Mouse (Mus musculus): ENCODE data around the gene Lrp5. TPM values are rescaled to one million over a fixed set of nuclear protein-coding genes. Genes with fewer than 3 reads are reported as not detected.
"Not testable (repeated sequence)": the region's sequence is repeated elsewhere in the genome, so short reads cannot be mapped to it uniquely, and the experiment has no call there.

Lrp5 gene
- polyA plus RNA-seq, 1 experiment from 2014 or later: 1.4 TPM

DNA sequence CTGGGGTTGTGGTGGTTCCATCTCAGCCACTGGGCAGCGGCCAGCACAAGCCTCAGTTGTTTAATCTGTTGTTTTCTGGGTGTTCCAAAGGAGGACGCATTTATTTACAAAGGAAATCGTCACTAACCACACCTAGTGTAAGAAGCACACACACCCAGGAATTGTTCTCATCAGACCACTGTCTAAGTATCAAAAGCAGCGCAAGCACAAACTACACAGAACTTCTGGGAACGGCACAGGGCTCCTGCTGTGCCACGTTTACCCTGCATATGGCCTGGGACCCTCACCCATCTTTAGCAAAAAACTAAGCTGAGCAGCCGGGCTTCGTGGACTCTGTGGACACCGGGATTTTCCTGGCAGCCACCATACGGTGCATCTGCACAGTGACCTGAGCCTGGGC is 17.8 kb downstream of the Lrp5 start:
- ATAC-seq (ENCODE audit: low FRiP score, low read depth): no peak
- Histone ChIP-seq H3K9me3 (no peaks in the 10 kb centered on the region), H3K9ac (no peak overlapping the region), H3K27ac (replicated peaks) (no peak overlapping the region), H3K4me3 (no peak overlapping the region), H3K27me3 (no peaks in the 10 kb centered on the region), H3K36me3 (no peaks in the 10 kb centered on the region), H3K4me2 (no peak overlapping the region), H3K4me1 (replicated peaks) (peaks cover 12% of the 10 kb centered on the region; the same call in 1 of the 2 replicates)
- 74% methylated on average over 10 of the region's 10 CpGs for WGBS

DNA sequence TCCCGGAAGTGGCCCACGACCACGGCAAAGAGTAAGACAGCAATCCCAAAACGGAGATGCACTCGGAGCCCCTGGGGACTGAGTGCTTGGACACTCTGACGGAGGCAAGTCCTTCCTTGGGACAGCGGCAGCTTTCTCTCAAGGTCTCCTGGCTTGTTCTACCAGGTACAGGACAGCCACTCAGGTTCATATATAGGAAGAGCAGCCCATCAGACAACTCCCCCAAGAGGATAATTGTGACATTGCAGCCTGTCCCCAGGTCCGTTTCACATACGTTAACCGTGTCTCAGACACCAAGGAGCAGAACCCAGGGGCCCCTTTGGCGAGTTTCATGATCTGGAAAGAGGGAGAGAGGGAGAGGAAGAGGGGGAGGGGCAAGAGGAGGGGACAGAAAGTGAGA is 18.4 kb downstream of the Lrp5 start:
- H3K27me3 ChIP-seq: no peaks in the 10 kb centered on the region
- H3K4me3 ChIP-seq: no peak overlapping the region
- H3K9me3 ChIP-seq: no peaks in the 10 kb centered on the region
- no peak overlapping the region for H3K27ac ChIP-seq (replicated peaks)
- peaks cover 12% of the 10 kb centered on the region; the same call in 1 of the 2 replicates for H3K4me1 ChIP-seq (replicated peaks)
- WGBS: 76% methylated on average over 11 of the region's 11 CpGs
- ATAC-seq (ENCODE audit: low FRiP score, low read depth): no peak
- no peak overlapping the region for H3K9ac ChIP-seq
- no peak overlapping the region for H3K4me2 ChIP-seq
- no peaks in the 10 kb centered on the region for H3K36me3 ChIP-seq

DNA sequence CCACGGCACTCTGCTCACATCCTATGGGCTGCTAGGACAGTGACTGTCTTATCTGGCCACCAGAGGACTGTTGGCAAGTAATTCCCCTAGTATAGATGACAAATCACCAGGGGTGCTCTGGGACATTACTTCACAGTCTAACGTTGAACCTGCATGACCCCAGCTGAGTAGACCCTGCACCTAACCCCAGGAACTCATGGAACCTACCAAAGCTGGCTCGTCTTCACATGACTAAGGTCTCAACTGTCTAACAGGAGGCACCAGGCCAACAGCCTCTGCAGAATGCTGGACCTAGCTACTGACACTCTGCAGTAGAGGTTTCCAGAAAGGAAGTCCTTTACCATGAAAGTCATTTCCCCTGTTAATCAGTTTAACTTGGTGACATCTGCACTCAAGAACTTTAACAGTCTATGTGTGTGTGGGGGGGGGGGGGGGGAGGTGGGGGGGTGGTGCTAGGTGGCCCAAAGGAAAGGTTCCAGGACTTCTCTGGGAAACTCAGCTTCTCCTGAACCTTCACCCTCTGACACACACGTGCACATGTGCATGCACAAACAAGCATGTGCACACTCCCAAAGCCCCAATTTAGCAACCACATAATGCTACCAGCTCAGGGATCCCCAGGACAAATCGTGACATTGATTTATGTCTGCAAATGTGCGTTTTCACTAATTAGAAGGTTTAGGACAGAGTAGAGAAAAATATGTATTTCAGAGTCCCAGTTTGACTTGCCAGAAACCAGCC is 19.0 kb downstream of the Lrp5 start:
- H3K27me3 ChIP-seq: no peaks in the 10 kb centered on the region
- no peak for ATAC-seq (ENCODE audit: low FRiP score, low read depth)
- H3K9ac ChIP-seq: no peak overlapping the region
- H3K9me3 ChIP-seq: no peaks in the 10 kb centered on the region
- 77% methylated on average over 6 of the region's 6 CpGs for WGBS
- H3K36me3 ChIP-seq: no peaks in the 10 kb centered on the region
- no peak overlapping the region for H3K27ac ChIP-seq (replicated peaks)
- no peak overlapping the region for H3K4me2 ChIP-seq
- no peak overlapping the region for H3K4me3 ChIP-seq
- H3K4me1 ChIP-seq (replicated peaks): peaks cover 12% of the 10 kb centered on the region; the same call in 1 of the 2 replicates

DNA sequence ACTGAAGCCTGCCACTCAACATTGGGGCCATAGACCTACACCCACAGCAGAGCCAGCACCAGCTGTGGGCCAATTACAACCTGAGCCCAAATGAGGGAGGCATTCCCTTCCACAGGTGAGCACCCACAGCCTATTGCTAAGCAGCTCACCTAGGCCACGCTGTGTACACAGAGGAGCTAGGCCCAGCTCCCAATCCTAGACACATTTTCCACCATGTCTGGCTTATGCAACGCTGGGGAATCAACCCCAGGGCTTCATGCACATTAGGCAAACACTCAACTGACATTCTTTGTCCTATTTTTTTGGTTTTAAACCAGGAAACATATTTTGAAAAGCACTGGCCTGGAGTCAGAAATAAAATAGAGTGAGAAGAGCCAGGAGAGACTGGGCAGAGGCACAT is 19.7 kb downstream of the Lrp5 start:
- Histone ChIP-seq H3K27me3 (no peaks in the 10 kb centered on the region), H3K4me1 (replicated peaks) (peaks cover 12% of the 10 kb centered on the region; the same call in 1 of the 2 replicates), H3K9ac (no peak overlapping the region), H3K36me3 (no peaks in the 10 kb centered on the region), H3K4me3 (no peak overlapping the region), H3K9me3 (no peaks in the 10 kb centered on the region), H3K27ac (replicated peaks) (no peak overlapping the region), H3K4me2 (no peak overlapping the region)
- WGBS: 87% methylated on average over 2 of the region's 2 CpGs
- no peak for ATAC-seq (ENCODE audit: low FRiP score, low read depth)

DNA sequence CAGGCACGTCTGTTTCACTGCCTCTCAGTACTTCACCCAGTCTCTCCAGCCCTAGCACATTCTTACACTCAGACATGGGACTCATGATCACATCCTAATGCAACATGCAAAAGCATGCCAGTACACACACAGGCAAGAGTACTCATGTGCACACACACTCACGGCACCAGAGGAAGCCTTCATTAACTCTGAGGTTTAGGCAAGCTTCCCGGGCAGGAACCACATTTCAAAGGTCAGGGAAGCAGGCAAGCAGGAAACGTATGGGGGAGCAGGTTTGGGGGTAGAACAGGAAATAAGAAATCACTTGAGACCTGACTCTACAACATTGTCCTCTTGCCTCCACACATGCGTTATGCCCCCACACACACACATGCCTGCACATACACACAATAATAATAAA is 20.9 kb downstream of the Lrp5 start:
- Histone ChIP-seq H3K4me3 (no peak overlapping the region), H3K36me3 (no peaks in the 10 kb centered on the region), H3K9ac (no peak overlapping the region), H3K27me3 (no peaks in the 10 kb centered on the region), H3K27ac (replicated peaks) (no peak overlapping the region), H3K9me3 (no peaks in the 10 kb centered on the region), H3K4me1 (replicated peaks) (peaks cover 12% of the 10 kb centered on the region; the same call in 1 of the 2 replicates), H3K4me2 (no peak overlapping the region)
- no peak for ATAC-seq (ENCODE audit: low FRiP score, low read depth)
- 72% methylated on average over 5 of the region's 5 CpGs for WGBS

DNA sequence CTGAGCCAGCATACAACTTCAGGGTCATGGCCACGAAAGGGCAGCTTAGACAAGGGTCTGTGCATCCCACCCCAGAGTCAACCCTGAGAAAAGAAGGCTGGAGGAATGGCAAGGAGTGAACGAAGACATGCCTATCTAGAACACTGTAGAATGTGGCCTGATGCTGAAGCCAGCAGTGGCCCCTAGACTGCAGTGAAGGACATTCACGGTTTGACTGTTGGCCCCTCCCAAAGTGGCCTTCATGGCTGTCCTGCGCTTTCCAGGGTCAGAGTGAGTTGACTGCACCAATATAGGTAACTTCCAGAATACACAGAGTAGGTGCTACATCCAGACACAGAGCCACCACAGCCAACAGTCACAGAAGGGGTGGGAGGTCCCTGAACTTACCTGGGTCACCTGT is 28.4 kb downstream of the Lrp5 start:
- Histone ChIP-seq H3K27ac (replicated peaks) (no peak overlapping the region), H3K4me2 (no peak overlapping the region), H3K36me3 (0 out of 2 replicates have a peak, but pooled peaks cover 4% of the 10 kb centered on the region), H3K27me3 (no peaks in the 10 kb centered on the region), H3K9ac (no peak overlapping the region), H3K9me3 (no peaks in the 10 kb centered on the region), H3K4me1 (replicated peaks) (no peaks in the 10 kb centered on the region), H3K4me3 (no peak overlapping the region)
- ATAC-seq (ENCODE audit: low FRiP score, low read depth): no peak
- over 99% methylated on average over 4 of the region's 4 CpGs for WGBS

DNA sequence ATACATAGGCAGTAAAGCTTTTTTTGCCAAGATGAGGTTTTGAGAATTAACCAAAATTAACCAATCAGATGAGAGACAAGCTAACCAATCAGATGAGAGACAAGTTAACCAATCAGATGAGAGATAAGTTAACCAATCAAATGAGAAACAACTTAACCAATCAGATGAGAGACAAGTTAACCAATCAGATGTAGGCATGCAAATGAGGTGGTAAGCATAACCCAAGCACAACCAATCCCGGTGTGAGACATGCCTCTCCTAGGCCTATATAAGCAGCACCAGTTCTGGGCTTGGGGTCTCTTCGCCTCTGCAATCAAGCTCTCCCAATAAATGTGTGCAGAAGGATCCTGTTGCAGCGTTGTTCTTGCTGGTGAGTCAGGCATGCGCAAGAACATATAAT is 29.3 kb downstream of the Lrp5 start:
- not testable (repeated sequence) for H3K27ac ChIP-seq (replicated peaks); H3K27me3 ChIP-seq; H3K9ac ChIP-seq; H3K9me3 ChIP-seq; ATAC-seq (ENCODE audit: low FRiP score, low read depth); H3K4me2 ChIP-seq; H3K4me3 ChIP-seq; H3K4me1 ChIP-seq (replicated peaks); H3K36me3 ChIP-seq
- WGBS: 95% methylated on average over 4 of the region's 4 CpGs

DNA sequence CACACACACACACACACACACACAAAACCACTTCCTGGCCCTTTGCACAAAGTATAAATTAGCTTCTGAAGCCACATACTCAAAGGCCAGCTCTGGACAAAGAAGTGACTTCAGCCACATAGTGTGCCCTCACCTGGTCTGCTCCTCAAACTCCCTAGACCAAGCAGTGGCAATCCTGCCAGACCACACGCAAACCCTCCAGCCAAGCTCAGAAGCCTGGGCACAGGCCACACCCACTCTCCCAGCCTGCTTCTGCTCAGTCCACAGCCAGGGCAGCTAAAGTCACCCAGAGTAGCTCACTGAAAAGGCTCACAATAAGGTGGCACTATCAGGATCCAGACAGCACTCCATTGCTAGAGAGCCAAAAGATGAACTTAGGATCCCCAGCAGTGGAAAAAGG is 30.2 kb downstream of the Lrp5 start:
- H3K9ac ChIP-seq: no peak overlapping the region
- WGBS: 65% methylated on average over 1 of the region's 1 CpGs
- no peak overlapping the region for H3K27ac ChIP-seq (replicated peaks)
- H3K27me3 ChIP-seq: no peaks in the 10 kb centered on the region
- no peak overlapping the region for H3K4me2 ChIP-seq
- H3K9me3 ChIP-seq: no peaks in the 10 kb centered on the region
- no peaks in the 10 kb centered on the region for H3K4me1 ChIP-seq (replicated peaks)
- no peak overlapping the region for H3K4me3 ChIP-seq
- 0 out of 2 replicates have a peak, but pooled peaks cover 12% of the 10 kb centered on the region for H3K36me3 ChIP-seq
- ATAC-seq (ENCODE audit: low FRiP score, low read depth): no peak

DNA sequence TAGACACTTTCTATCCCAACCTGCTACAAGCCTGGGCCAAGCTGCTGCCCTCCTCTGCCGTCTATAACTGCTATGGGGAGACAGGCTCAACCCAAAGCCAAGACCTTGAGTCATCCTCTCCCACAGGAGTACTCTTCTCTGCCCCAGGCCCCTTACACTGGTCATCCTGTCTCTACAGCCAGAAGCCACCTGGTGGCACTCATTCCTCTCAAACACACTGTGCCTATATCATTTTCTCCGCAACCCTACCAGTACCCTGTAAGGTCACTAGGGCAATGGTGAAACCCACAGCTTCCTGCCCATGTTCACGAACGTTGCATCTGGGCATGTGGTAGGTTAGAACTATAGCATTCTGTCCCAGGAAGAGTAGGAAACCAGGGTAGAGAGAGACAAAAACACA is 31.4 kb downstream of the Lrp5 start:
- Histone ChIP-seq H3K4me3 (no peak overlapping the region), H3K27me3 (no peaks in the 10 kb centered on the region), H3K36me3 (0 out of 2 replicates have a peak, but pooled peaks cover 13% of the 10 kb centered on the region), H3K9ac (no peak overlapping the region), H3K27ac (replicated peaks) (no peak overlapping the region), H3K4me2 (no peak overlapping the region), H3K9me3 (no peaks in the 10 kb centered on the region), H3K4me1 (replicated peaks) (no peaks in the 10 kb centered on the region)
- 91% methylated on average over 4 of the region's 4 CpGs for WGBS
- ATAC-seq (ENCODE audit: low FRiP score, low read depth): no peak

DNA sequence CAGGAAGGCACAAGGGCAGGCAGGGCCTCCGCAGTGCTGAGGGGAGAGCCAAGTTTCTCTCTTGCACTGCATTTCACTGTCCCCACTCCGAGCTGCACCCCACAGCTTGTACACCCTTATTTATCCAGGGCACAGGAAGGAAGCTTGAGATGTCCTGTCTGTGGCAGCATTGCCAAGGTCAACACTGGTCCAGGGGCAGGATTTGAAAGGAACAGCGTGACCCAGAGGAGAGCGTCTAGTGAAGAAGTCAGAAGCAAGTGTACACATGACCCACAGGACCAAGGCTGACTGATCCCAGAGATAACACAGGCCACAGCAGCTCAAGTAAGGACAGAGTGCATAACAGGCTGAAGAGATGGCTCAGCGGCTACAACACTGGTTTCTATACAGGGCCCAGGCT is 32.3 kb downstream of the Lrp5 start:
- no peaks in the 10 kb centered on the region for H3K4me1 ChIP-seq (replicated peaks)

DNA sequence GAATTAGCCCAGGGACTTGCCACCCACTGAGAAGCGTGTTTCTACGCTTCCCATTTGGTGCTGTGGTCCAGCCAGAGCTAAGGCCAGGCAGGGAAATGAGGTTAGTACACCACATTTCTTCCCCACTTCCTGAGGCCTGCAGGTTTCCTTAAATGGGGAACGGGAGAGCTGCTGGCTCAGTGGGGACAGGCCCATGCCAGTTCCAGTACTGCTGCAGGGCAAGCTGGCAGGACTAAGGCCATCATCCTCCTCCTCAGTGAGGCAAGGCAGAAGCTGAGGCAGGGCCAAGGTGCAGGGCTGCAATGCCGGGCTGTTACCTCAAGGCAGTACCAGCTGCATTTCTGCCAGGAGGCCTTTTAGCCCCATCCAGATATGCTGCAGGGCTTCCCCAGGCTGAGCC is 32.9 kb downstream of the Lrp5 start:
- H3K9me3 ChIP-seq: no peaks in the 10 kb centered on the region

More for the DNA sequence above, 32.3 kb downstream of the Lrp5 start:
- WGBS: 90% methylated on average over 5 of the region's 5 CpGs
- H3K4me2 ChIP-seq: no peak overlapping the region
- no peak overlapping the region for H3K27ac ChIP-seq (replicated peaks)
- H3K9me3 ChIP-seq: no peaks in the 10 kb centered on the region
- ATAC-seq (ENCODE audit: low FRiP score, low read depth): no peak
- no peak overlapping the region for H3K9ac ChIP-seq
- 0 out of 2 replicates have a peak, but pooled peaks cover 13% of the 10 kb centered on the region for H3K36me3 ChIP-seq
- H3K4me3 ChIP-seq: no peak overlapping the region
- no peaks in the 10 kb centered on the region for H3K27me3 ChIP-seq

DNA sequence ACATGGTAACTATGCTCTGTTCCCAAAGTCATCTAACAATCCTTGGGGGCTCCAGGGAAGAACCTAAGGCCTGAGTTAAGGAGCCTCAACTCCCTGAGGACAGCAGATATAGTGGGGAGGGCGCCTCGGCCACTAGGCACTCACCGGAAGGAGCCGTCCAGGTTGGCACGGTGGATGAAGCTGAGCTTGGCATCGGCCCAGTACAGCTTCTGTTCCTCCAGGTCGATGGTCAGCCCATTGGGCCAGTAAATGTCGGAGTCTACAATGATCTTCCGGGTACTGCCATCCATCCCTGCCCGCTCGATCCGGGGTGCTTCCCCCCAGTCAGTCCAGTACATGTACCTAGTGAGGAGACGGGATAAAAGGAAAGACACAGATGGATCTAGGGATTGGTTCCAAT is 34.4 kb downstream of the Lrp5 start:
- no peak overlapping the region for H3K4me3 ChIP-seq
- no peaks in the 10 kb centered on the region for H3K4me1 ChIP-seq (replicated peaks)
- 98% methylated on average over 13 of the region's 13 CpGs for WGBS
- 0 out of 2 replicates have a peak, but pooled peaks cover 9% of the 10 kb centered on the region for H3K36me3 ChIP-seq
- no peak overlapping the region for H3K4me2 ChIP-seq
- ATAC-seq (ENCODE audit: low FRiP score, low read depth): no peak
- no peaks in the 10 kb centered on the region for H3K9me3 ChIP-seq
- H3K27ac ChIP-seq (replicated peaks): no peak overlapping the region
- no peaks in the 10 kb centered on the region for H3K27me3 ChIP-seq
- no peak overlapping the region for H3K9ac ChIP-seq

More for the DNA sequence above, 32.9 kb downstream of the Lrp5 start:
- Histone ChIP-seq H3K36me3 (0 out of 2 replicates have a peak, but pooled peaks cover 13% of the 10 kb centered on the region), H3K4me2 (no peak overlapping the region), H3K27ac (replicated peaks) (no peak overlapping the region), H3K27me3 (no peaks in the 10 kb centered on the region), H3K4me3 (no peak overlapping the region), H3K4me1 (replicated peaks) (no peaks in the 10 kb centered on the region), H3K9ac (no peak overlapping the region)
- no peak for ATAC-seq (ENCODE audit: low FRiP score, low read depth)
- 85% methylated on average over 4 of the region's 4 CpGs for WGBS

DNA sequence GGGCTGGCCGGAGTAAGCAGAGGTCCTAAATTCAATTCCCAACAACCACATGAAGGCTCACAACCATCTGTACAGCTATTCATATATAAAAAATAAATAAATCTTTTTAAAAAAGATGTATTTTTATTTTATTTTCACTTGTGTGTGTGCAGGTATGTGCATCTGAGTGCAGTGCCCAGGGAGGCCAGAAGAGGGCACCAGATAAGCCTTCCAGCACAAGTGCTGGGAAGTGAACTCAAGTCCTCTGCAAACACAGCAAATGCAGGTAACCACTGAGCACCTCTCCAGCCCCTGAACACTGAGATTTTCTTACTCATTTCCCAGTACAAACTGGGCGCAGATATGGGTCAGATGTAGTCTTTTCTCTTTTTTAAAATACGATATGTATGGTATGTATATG is 35.1 kb downstream of the Lrp5 start:
- whole genome bisulfite sequencing: 99% methylated on average over 3 of the region's 3 CpGs

More for the DNA sequence above, 35.1 kb downstream of the Lrp5 start:
- H3K9me3 ChIP-seq: no peaks in the 10 kb centered on the region
- no peak for ATAC-seq (ENCODE audit: low FRiP score, low read depth)
- no peak overlapping the region for H3K9ac ChIP-seq
- H3K27ac ChIP-seq (replicated peaks): no peak overlapping the region
- H3K4me3 ChIP-seq: no peak overlapping the region
- H3K4me1 ChIP-seq (replicated peaks): no peaks in the 10 kb centered on the region
- no peak overlapping the region for H3K4me2 ChIP-seq
- no peaks in the 10 kb centered on the region for H3K27me3 ChIP-seq
- H3K36me3 ChIP-seq: 0 out of 2 replicates have a peak, but pooled peaks cover 9% of the 10 kb centered on the region
